Mouse (Mus musculus): ENCODE measurements at regions not wholly inside any gene's neighbourhood (a gene's known extent, or its start where the extent isn't known, plus 50 kb on each side); places are given as distances from the start of the nearest gene placed in this dataset.
A peak's percentile ranks its signal among the peaks of the same experiment; 100 is the strongest.

- 30% methylated on average over 17 of the region's 17 CpGs for WGBS
- H3K9ac ChIP-seq (replicated peaks; ENCODE audit: low read length): no peak overlapping the region
- no peak for ATAC-seq
- no peak overlapping the region for H3K4me3 ChIP-seq (ENCODE audit: low read length)
- H3K27ac ChIP-seq: no peak overlapping the region
- peak overlapping the region; percentile 34 for H3K4me2 ChIP-seq (ENCODE audit: low read depth, low read length)
- no peaks in the 10 kb centered on the region for H3K4me1 ChIP-seq (ENCODE audit: insufficient read depth, low read length)
- H3K27me3 ChIP-seq (ENCODE audit: insufficient read depth, low read length): no peaks in the 10 kb centered on the region
- no peaks in the 10 kb centered on the region for H3K36me3 ChIP-seq (ENCODE audit: insufficient read depth, low read length)
- DNase-seq (ENCODE audit: low spot score): no peak
- no peak for TF ChIP-seq CTCF (IDR thresholded peaks at IDR 0.05; ENCODE audit: low read depth)
- no peaks in the 10 kb centered on the region for H3K9me3 ChIP-seq (ENCODE audit: low read length)
Measured at GRCm38 (mm10) chr12:56275556-56276242, 70.0 kb downstream of the Mbip start.

GRCm38 (mm10) chr12:56265049-56265448 is 80.6 kb downstream of the Mbip start:
- no peaks in the 10 kb centered on the region for H3K27me3 ChIP-seq (ENCODE audit: insufficient read depth, low read length)
- H3K9ac ChIP-seq (replicated peaks; ENCODE audit: low read length): no peak overlapping the region
- 78% methylated on average over 6 of the region's 6 CpGs for WGBS
- DNase-seq (ENCODE audit: low spot score) (no peak), ATAC-seq (no peak)
- TF ChIP-seq CTCF (IDR thresholded peaks at IDR 0.05; ENCODE audit: low read depth): no peak
- H3K4me1 ChIP-seq (ENCODE audit: insufficient read depth, low read length): no peaks in the 10 kb centered on the region
- no peak overlapping the region for H3K27ac ChIP-seq
- H3K4me3 ChIP-seq (ENCODE audit: low read length): no peak overlapping the region
- H3K9me3 ChIP-seq (ENCODE audit: low read length): no peaks in the 10 kb centered on the region
- H3K36me3 ChIP-seq (ENCODE audit: insufficient read depth, low read length): no peaks in the 10 kb centered on the region
- no peak overlapping the region for H3K4me2 ChIP-seq (ENCODE audit: low read depth, low read length)

DNA sequence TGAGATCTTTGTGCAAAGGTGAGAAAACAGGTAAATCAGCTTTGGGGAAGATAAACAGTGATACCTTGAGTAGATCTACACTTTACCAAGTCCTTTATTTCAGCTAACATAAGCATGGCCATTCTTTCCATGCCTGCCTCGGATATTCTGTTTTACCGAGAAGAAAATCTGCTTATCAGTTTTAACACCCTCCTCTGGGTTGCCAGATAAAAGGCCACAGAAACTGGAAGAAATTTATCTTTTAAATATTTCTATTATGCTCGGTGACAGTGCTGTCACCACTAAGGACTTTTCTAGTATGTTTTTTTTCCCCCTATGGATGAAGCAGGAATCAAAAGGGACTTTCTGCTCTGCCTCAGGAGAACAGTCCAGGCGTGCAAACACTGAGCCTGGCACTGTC is 84.2 kb downstream of the Mbip start:
- no peak overlapping the region for H3K9ac ChIP-seq (replicated peaks; ENCODE audit: low read length)
- TF ChIP-seq CTCF (IDR thresholded peaks at IDR 0.05; ENCODE audit: low read depth): no peak
- no peaks in the 10 kb centered on the region for H3K27me3 ChIP-seq (ENCODE audit: insufficient read depth, low read length)
- ATAC-seq (no peak), DNase-seq (ENCODE audit: low spot score) (no peak)
- no peak overlapping the region for H3K4me2 ChIP-seq (ENCODE audit: low read depth, low read length)
- H3K4me1 ChIP-seq (ENCODE audit: insufficient read depth, low read length): no peaks in the 10 kb centered on the region
- no peaks in the 10 kb centered on the region for H3K9me3 ChIP-seq (ENCODE audit: low read length)
- no peak overlapping the region for H3K27ac ChIP-seq
- H3K4me3 ChIP-seq (ENCODE audit: low read length): no peak overlapping the region
- H3K36me3 ChIP-seq (ENCODE audit: insufficient read depth, low read length): no peaks in the 10 kb centered on the region
- WGBS: 76% methylated on average over 4 of the region's 4 CpGs

- no peaks in the 10 kb centered on the region for H3K9me3 ChIP-seq (ENCODE audit: low read length)
- DNase-seq (ENCODE audit: low spot score): peak; percentile 65
- H3K4me3 ChIP-seq (ENCODE audit: low read length): no peak overlapping the region
- WGBS: 34% methylated on average over 14 of the region's 14 CpGs
- no peak for TF ChIP-seq CTCF (IDR thresholded peaks at IDR 0.05; ENCODE audit: low read depth)
- no peaks in the 10 kb centered on the region for H3K4me1 ChIP-seq (ENCODE audit: insufficient read depth, low read length)
- H3K27me3 ChIP-seq (ENCODE audit: insufficient read depth, low read length): no peaks in the 10 kb centered on the region
- no peaks in the 10 kb centered on the region for H3K36me3 ChIP-seq (ENCODE audit: insufficient read depth, low read length)
- ATAC-seq: peak; percentile 68; the same call in 1 of the 2 replicates
- 0 out of 2 replicates have a peak overlapping the region, but pooled peaks have one; percentile 10 for H3K4me2 ChIP-seq (ENCODE audit: low read depth, low read length)
- H3K9ac ChIP-seq (replicated peaks; ENCODE audit: low read length): no peak overlapping the region
- 0 out of 2 replicates have a peak overlapping the region, but pooled peaks have one; percentile 26 for H3K27ac ChIP-seq
Measured at GRCm38 (mm10) chr12:56258401-56259050, 87.2 kb downstream of the Mbip start.

DNA sequence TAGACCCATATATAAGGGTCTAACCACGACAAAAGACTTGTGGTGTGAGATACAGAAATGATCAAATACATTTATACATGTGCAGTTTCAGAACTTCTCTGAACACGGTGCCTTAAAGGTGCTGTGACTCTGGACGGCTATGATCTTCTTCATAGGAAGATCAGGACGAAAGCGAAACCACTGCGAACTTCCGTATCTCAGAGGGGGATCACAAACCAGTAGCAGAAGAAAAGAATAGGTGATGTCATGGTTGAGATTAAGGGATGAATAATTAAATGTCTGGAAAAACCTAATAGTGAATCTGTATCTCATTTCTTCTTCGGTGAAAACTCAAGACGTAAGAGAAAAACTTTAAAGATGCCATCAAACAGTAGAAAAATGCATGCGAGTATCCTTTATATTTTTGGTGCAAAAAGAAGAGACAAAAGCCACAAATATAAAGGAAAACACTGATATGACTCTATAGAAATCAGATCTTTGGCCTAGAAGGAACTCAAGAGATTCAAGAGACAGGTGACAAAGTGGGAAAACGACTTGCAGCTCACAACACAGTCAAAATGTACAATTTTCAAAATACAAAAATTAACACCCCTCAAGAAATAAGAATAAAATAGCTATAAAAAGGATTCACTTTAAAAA is 89.3 kb downstream of the Mbip start:
- Histone ChIP-seq H3K4me2 (ENCODE audit: low read depth, low read length) (no peak overlapping the region), H3K9me3 (ENCODE audit: low read length) (no peaks in the 10 kb centered on the region), H3K36me3 (ENCODE audit: insufficient read depth, low read length) (no peaks in the 10 kb centered on the region), H3K4me1 (ENCODE audit: insufficient read depth, low read length) (no peaks in the 10 kb centered on the region), H3K27ac (no peak overlapping the region), H3K27me3 (ENCODE audit: insufficient read depth, low read length) (no peaks in the 10 kb centered on the region), H3K9ac (replicated peaks; ENCODE audit: low read length) (no peak overlapping the region), H3K4me3 (ENCODE audit: low read length) (no peak overlapping the region)
- TF ChIP-seq CTCF (IDR thresholded peaks at IDR 0.05; ENCODE audit: low read depth): no peak
- ATAC-seq (no peak), DNase-seq (ENCODE audit: low spot score) (no peak)
- 84% methylated on average over 11 of the region's 11 CpGs for WGBS

- H3K27ac ChIP-seq: no peak overlapping the region
- H3K9me3 ChIP-seq (ENCODE audit: low read length): no peaks in the 10 kb centered on the region
- no peak overlapping the region for H3K4me3 ChIP-seq (ENCODE audit: low read length)
- no peak overlapping the region for H3K4me2 ChIP-seq (ENCODE audit: low read depth, low read length)
- DNase-seq (ENCODE audit: low spot score) (no peak), ATAC-seq (no peak)
- no peak for TF ChIP-seq CTCF (IDR thresholded peaks at IDR 0.05; ENCODE audit: low read depth)
- H3K27me3 ChIP-seq (ENCODE audit: insufficient read depth, low read length): no peaks in the 10 kb centered on the region
- 60% methylated on average over 7 of the region's 7 CpGs for WGBS
- H3K4me1 ChIP-seq (ENCODE audit: insufficient read depth, low read length): no peaks in the 10 kb centered on the region
- no peak overlapping the region for H3K9ac ChIP-seq (replicated peaks; ENCODE audit: low read length)
- H3K36me3 ChIP-seq (ENCODE audit: insufficient read depth, low read length): no peaks in the 10 kb centered on the region
Measured at GRCm38 (mm10) chr12:56252612-56253444, 92.9 kb downstream of the Mbip start.

Data from hindbrain, postnatal 0 days (tissue).